Mouse (Mus musculus) heart, postnatal 0 days (tissue): ENCODE measurements around the gene Trpm5. TPM values are rescaled to one million over a fixed set of nuclear protein-coding genes. Genes with fewer than 3 reads are reported as not detected.

Source experiments
- ATAC-seq: fragments of 200-750 bp; cut with Nextera tagmentation; 2 replicates; pipeline ENCODE4 v1.8.0; 2017; ENCODE audit warnings: low read depth, moderate number of reproducible peaks, moderate library complexity; ENCODE audit not compliant: insufficient read depth
- DNase-seq: peaks from one replicate; pipeline ENCODE4 v3.0.0-alpha.2; 2016; ENCODE audit warnings: low spot score
- H3K27ac ChIP-seq: fragments of 300-500 bp; sonication (generic); 2 replicates; pipeline ENCODE4 v1.5.1; 2014; ENCODE audit warnings: low read depth, mild to moderate bottlenecking
- H3K27me3 ChIP-seq: fragments of 300-500 bp; sonication (generic); 2 replicates; pipeline ENCODE4 v1.6.1; 2014; ENCODE audit warnings: low read length, mixed read lengths; ENCODE audit not compliant: control insufficient read depth, insufficient read depth
- H3K36me3 ChIP-seq: fragments of 300-500 bp; sonication (generic); replicated peaks from 2 replicates; pipeline ENCODE4 v1.6.1; 2014; ENCODE audit warnings: low read length, mixed read lengths; ENCODE audit not compliant: control insufficient read depth, insufficient read depth
- H3K4me1 ChIP-seq: fragments of 300-500 bp; sonication (generic); 2 replicates; pipeline ENCODE4 v1.6.1; 2014; ENCODE audit warnings: antibody characterized with exemption; ENCODE audit not compliant: control insufficient read depth, insufficient read depth
- H3K4me2 ChIP-seq: fragments of 300-500 bp; sonication (generic); 2 replicates; pipeline ENCODE4 v1.6.1; 2014; ENCODE audit warnings: low read depth, mild to moderate bottlenecking, low read length, moderate library complexity
- H3K4me3 ChIP-seq: fragments of 300-500 bp; sonication (generic); 2 replicates; pipeline ENCODE4 v1.5.1; 2014; ENCODE audit warnings: low read depth, low read length
- H3K9ac ChIP-seq: fragments of 300-500 bp; sonication (generic); replicated peaks from 2 replicates; pipeline ENCODE4 v1.6.1; 2014; ENCODE audit warnings: low read depth, low read length, mixed read lengths
- H3K9me3 ChIP-seq: fragments of 300-500 bp; sonication (generic); replicated peaks from 2 replicates; pipeline ENCODE4 v1.6.1; 2016; ENCODE audit warnings: low read length; ENCODE audit not compliant: control insufficient read depth
- CTCF ChIP-seq: IDR thresholded peaks from 2 replicates; pipeline ENCODE4 v1.5.1; 2016; ENCODE audit warnings: antibody characterized with exemption, control low read depth, low read depth
- EP300 ChIP-seq: IDR thresholded peaks from 2 replicates; pipeline ENCODE4 v1.6.1; 2016; ENCODE audit warnings: antibody characterized with exemption, low read depth
- WGBS: fragments of 180-500 bp; shearing (Covaris S2); extraction: QIAGEN DNeasy Blood & Tissue Kit; methylation state at CpG from one replicate; pipeline ENCODE4 v1.1.7; 2014; 5-methylcytosine and 5-hydroxymethylcytosine counted together
- polyA plus RNA-seq: library from polyadenylated mRNA; unstranded; fragments of >200 nt; fragmentation: Nextera tagmentation; extraction: Ambion mirVana; gene quantifications from 2 replicates; pipeline ENCODE4 v1.2.1, GENCODE M21; 2015
- total RNA-seq: library from RNA; depleted of rRNA; stranded (reverse); fragments of >200 nt; gene quantifications from 2 replicates; pipeline ENCODE4 v1.2.3, GENCODE M21; 2014; ENCODE audit warnings: low replicate concordance

Gene Trpm5
- total and polyA plus RNA-seq, 2 experiments from 2014 or later: 0.61 to 1.6 TPM

DNA sequence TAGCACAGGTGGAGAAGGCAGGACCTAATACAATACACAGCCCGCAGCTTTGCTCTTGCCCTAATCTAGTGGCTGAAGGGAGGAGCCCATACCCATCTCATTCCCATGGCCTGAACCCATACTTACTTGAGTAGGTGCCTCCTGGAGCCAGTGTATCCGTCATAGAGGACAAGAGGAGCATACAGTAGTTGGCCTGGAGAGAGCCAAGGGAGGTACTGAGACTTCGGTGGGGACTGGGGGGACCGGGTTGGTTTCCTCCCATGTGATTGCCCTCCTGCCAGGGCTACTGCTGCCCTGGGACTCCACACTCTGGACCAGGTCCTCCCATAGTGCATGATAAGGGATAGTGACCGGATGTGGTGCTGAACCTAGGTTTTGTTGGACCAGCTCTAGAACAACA lies 21.8 kb downstream of the Trpm5 start:
- no peak for DNase-seq
- Histone ChIP-seq H3K9me3 (no peaks in the 10 kb centered on the region), H3K4me1 (peaks cover 19% of the 10 kb centered on the region), H3K27ac (no peak overlapping the region), H3K9ac (no peak overlapping the region), H3K36me3 (peaks cover 13% of the 10 kb centered on the region), H3K4me3 (no peak overlapping the region), H3K4me2 (no peak overlapping the region), H3K27me3 (no peaks in the 10 kb centered on the region)
- 83% methylated on average over 5 of the region's 5 CpGs for WGBS
- no peak for TF ChIP-seq CTCF
- no peak for TF ChIP-seq EP300
- no peak for ATAC-seq

DNA sequence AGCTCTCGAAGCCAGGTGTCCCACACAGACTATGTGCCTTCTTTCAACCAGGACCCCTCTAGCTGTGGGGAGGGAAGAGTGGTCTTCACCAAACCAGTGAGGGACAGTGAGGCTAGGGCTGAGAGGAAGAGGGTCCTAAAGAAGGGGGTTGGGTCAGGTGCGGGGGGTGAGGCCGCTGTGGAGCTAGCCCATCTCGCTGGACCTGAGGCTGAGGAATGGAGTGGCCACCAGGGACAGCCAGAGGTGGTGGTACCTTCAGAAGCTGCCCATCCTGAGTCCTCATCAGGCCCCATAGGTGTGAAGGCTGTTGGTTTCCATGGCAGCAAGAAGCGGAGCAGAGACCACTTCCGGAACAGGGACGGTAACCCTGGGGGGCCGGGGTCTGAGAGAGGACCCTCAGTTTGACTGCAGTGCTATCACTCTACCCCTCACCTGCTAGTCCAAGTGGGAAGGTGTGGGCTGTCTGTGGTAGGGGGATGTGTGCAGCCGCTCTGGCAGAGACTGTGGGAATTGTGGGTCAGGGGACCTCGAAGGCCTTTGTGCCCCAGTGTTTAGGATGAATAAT lies 23.9 kb downstream of the Trpm5 start:
- H3K4me3 ChIP-seq: peak overlapping the region; percentile 56

DNA sequence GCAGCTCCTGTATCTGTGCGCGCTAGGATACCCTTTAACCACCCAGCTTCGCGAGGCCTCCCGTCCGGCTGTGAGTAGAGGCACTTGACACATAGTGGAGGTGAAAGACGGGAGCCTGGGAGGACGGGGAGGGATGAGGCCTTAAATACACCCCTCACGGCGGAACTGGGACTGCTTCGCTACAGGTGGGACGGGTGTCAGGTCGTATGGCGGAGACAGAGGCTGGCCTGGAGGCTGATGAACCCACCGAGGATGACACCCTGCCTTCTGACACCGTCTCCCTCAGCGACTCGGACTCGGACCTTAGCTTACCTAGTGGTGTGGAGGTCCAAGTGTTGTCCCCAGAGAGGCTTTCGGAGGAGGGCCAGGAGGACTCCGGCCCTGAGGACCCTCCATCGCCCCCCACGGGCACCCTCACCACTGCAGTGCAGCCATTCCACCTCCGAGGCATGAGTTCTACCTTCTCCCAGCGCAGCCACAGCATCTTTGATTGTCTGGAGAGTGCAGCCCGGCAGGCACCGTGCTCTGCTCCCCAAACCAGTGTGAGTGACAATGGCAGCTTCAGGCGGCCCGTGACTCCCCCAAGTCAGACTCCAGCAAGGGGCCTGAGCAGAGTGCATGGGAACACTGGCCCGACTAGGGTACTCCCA lies 24.6 kb downstream of the Trpm5 start:
- no peak for ATAC-seq
- Histone ChIP-seq H3K36me3 (peaks cover 40% of the 10 kb centered on the region), H3K4me3 (peak overlapping the region; percentile 56), H3K27me3 (no peaks in the 10 kb centered on the region), H3K27ac (peak overlapping the region; percentile 98), H3K4me2 (peak overlapping the region; percentile 82), H3K9ac (peak overlapping the region; percentile 78), H3K4me1 (peaks cover 19% of the 10 kb centered on the region), H3K9me3 (no peaks in the 10 kb centered on the region)
- no peak for DNase-seq
- TF ChIP-seq EP300 (no peak), CTCF (no peak)
- 10% methylated on average over 25 of the region's 30 CpGs for WGBS

More for the DNA sequence above, 23.9 kb downstream of the Trpm5 start:
- H3K27ac ChIP-seq: no peak overlapping the region
- TF ChIP-seq EP300 (no peak), CTCF (no peak)
- H3K4me2 ChIP-seq: peak overlapping the region; percentile 82
- 91% methylated on average over 10 of the region's 10 CpGs for WGBS
- peaks cover 33% of the 10 kb centered on the region for H3K36me3 ChIP-seq
- no peaks in the 10 kb centered on the region for H3K27me3 ChIP-seq
- H3K9ac ChIP-seq: peak overlapping the region; percentile 78
- DNase-seq: no peak
- H3K9me3 ChIP-seq: no peaks in the 10 kb centered on the region
- ATAC-seq: no peak
- H3K4me1 ChIP-seq: peaks cover 19% of the 10 kb centered on the region

DNA sequence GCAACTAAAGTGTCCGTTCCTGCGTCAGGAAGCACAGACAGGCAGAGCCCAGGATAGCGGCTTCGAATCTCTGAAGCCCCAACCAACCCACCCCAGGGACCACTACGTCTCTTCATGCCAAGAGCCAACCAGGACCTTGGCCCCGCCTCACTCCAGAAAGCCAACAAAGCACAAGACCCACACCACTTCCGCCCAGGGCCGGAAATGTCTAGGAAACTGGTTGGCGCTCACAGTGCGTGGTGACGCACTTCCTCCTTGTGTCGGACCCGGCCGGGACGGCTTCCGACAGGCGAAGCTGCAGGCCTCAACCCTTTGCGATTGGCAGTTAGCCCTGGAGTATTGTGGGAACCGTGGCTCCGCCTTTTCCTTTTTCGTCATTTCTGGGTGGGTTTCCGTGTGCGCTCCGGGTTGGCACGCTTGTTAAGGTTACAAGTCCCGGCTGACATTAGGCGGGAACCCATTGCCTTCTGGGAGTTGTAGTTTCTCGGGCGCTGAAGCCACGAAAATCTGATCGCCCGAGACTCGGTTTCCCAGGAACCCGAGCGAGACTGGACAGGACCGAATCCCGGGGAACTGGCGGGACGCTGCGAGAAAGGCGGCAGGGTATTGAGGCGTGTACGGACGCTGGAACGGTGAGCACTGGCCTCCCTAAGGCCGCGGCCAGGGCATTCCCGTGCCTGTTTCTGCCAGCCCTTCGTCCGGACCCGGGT lies 25.4 kb downstream of the Trpm5 start, which contains the start of gene Tssc4:
Tssc4 (plus strand) TSS at position 368 of the 710 bp plus-strand sequence.
- peak within 1 kb of the TSS; percentile 78 for H3K9ac ChIP-seq
- DNase-seq: peak; percentile 99
- H3K27ac ChIP-seq: peak within 1 kb of the TSS; percentile 98
- peaks cover 48% of the 10 kb centered on the region for H3K36me3 ChIP-seq
- peak within 1 kb of the TSS; percentile 82 for H3K4me2 ChIP-seq
- H3K9me3 ChIP-seq: no peaks in the 10 kb centered on the region
- H3K27me3 ChIP-seq: no peaks in the 10 kb centered on the region
- H3K4me3 ChIP-seq: peak within 1 kb of the TSS; percentile 56
- WGBS: 1% methylated on average over 51 of the region's 51 CpGs
- peaks cover 19% of the 10 kb centered on the region for H3K4me1 ChIP-seq
- TF ChIP-seq EP300 (peak; percentile 98), CTCF (no peak)
- ATAC-seq: peak; percentile 95

DNA sequence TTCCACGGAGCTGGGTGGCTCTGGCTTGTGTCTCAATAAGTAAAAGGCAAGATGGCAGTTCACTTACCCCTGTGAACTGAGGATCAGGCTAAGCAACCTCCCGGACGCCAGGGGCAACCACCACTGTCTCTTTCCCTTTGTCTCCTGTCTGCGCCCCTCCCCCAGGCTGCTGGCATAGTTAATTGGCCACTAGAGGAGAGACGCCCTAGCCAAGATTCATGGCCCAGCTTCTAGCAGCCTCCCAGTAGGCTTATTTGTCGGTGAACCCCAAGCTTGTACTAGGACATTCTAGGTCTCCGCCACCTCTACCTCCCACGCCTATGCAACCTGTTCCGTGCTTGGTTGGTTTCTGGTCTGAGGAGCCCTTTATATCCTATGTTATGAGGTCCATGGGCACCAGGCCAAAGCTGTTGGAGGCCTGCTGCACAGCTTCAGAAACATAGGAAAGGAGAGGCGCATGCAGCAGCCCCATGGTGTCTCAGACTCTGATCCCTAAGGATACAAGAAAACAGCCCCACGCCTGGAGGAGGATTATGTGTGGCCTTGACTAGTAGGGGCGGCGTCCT lies 26.0 kb downstream of the Trpm5 start:
- peak overlapping the region; percentile 98 for H3K27ac ChIP-seq
- 48% methylated on average over 13 of the region's 13 CpGs for WGBS
- no peaks in the 10 kb centered on the region for H3K27me3 ChIP-seq
- H3K4me2 ChIP-seq: peak overlapping the region; percentile 55
- peaks cover 55% of the 10 kb centered on the region for H3K36me3 ChIP-seq
- H3K4me1 ChIP-seq: peaks cover 19% of the 10 kb centered on the region
- TF ChIP-seq CTCF (no peak), EP300 (no peak)
- no peak; the same call in 1 of the 2 replicates for ATAC-seq
- 0 out of 2 replicates have a peak overlapping the region, but pooled peaks have one; percentile 9 for H3K4me3 ChIP-seq
- no peaks in the 10 kb centered on the region for H3K9me3 ChIP-seq
- H3K9ac ChIP-seq: no peak overlapping the region; the same call in 1 of the 2 replicates
- no peak for DNase-seq
